Comparison of ENCODE assay signal across 8 mouse cellular contexts in the genomic region with DNA sequence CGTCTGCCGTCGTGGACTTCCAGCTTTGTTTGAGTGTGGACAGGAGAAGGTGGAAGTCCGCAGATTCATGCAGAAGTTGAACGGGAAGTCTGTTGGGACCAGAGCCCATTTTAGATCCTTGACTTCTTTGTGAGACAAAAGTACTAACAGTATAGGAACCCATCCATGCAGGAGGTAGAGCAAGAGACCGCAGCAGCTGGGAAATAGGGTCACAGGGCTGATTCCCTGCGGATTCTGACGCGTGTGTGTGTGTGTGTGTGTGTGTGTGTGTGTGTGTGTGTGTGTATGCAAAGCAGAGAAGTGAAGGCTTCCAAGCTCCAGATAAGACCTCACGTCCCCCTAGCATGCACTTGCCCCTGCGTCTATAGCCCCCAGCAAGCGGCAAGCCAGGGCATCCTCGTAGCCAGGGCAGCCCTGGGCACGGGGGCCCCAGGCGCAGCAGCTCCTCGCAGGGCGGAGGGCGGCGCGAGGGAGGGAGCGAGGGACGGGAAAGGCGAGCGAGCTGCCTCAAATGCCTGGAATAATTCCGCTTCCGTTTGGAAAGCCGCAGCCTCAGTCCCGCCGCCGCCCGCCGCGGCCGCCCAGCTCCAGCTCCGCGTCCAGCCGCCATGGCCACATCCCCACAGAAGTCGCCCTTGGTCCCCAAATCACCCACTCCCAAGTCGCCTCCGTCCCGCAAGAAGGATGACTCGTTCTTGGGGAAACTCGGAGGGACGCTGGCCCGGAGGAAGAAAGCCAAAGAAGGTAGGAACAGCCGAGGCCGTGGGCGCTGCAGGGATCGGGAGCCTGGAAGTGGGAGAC. TPM values are rescaled to one million over a fixed set of nuclear protein-coding genes. Genes with fewer than 3 reads are reported as not detected.
DNase-seq lines count a peak whose midpoint lies in the region; ATAC-seq lines count a peak whose summit lies in the region.

A gene (plus strand): TSS at position 149 of the 801 bp plus-strand sequence.

- no peaks in the 10 kb centered on the region for H3K9me3 ChIP-seq in embryonic facial prominence, embryonic 15.5 days (replicated peaks)
- no peaks in the 10 kb centered on the region for H3K9me3 ChIP-seq in limb, embryonic 15.5 days

- peak; percentile 82 for ATAC-seq in embryonic facial prominence, embryonic 15.5 days (ENCODE audit: insufficient number of reproducible peaks, low FRiP score, low TSS enrichment, low read depth)
- ATAC-seq in limb, embryonic 15.5 days (ENCODE audit: insufficient number of reproducible peaks, low FRiP score, low TSS enrichment, low read depth) = peak; percentile 86

- H3K27me3 ChIP-seq in embryonic facial prominence, embryonic 15.5 days = no peaks in the 10 kb centered on the region
- H3K27me3 ChIP-seq in limb, embryonic 15.5 days = no peaks in the 10 kb centered on the region

- peak within 1 kb of the TSS; percentile 65 for H3K4me3 ChIP-seq in embryonic facial prominence, embryonic 15.5 days (replicated peaks)
- peak within 1 kb of the TSS; percentile 71 for H3K4me3 ChIP-seq in limb, embryonic 15.5 days

- peak within 1 kb of the TSS; percentile 98 for H3K27ac ChIP-seq in embryonic facial prominence, embryonic 15.5 days (replicated peaks)
- H3K27ac ChIP-seq in limb, embryonic 15.5 days = peak within 1 kb of the TSS; percentile 98

- peaks cover 5% of the 10 kb centered on the region; the same call in 1 of the 2 replicates for H3K36me3 ChIP-seq in embryonic facial prominence, embryonic 15.5 days
- H3K36me3 ChIP-seq in limb, embryonic 15.5 days = no peaks in the 10 kb centered on the region

- peaks cover 27% of the 10 kb centered on the region for H3K4me1 ChIP-seq in embryonic facial prominence, embryonic 15.5 days
- H3K4me1 ChIP-seq in limb, embryonic 15.5 days = peaks cover 18% of the 10 kb centered on the region

- peak; percentile 70 for DNase-seq in ovary, adult 18-20 months (ENCODE audit: low spot score)
- DNase-seq in ovary, postnatal 10 days (ENCODE audit: low spot score) = no peak
- DNase-seq in heart, adult 8-10 months (ENCODE audit: low spot score) = peak; percentile 78
- peak; percentile 78 for DNase-seq in kidney, adult 9 months
- DNase-seq in neural tube, embryonic 10.5 days (ENCODE audit: extremely low spot score, low spot score) = peak; percentile 86
- peak; percentile 77 for DNase-seq in urinary bladder, postnatal 14 days (ENCODE audit: low spot score)

- WGBS in embryonic facial prominence, embryonic 15.5 days = 1% methylated on average over 45 of the region's 49 CpGs
- whole genome bisulfite sequencing in limb, embryonic 15.5 days = under 1% methylated on average over 46 of the region's 49 CpGs

- H3K9ac ChIP-seq in embryonic facial prominence, embryonic 15.5 days = peak within 1 kb of the TSS; percentile 69
- H3K9ac ChIP-seq in limb, embryonic 15.5 days = peak within 1 kb of the TSS; percentile 90

- peak within 1 kb of the TSS; percentile 84 for H3K4me2 ChIP-seq in embryonic facial prominence, embryonic 15.5 days (replicated peaks)
- peak within 1 kb of the TSS; percentile 85 for H3K4me2 ChIP-seq in limb, embryonic 15.5 days

RNA-seq across cellular contexts. Expression of the gene that starts here (rescaled TPM):
- polyA plus RNA-seq in embryonic facial prominence, embryonic 15.5 days (2015; fragmentation: Nextera tagmentation; extraction: Ambion mirVana) = 96.0 and 105 TPM in 2 replicates
- 10 to 100 TPM; 42.6 to 46.1 (median 44.5) TPM for total RNA-seq in heart, adult 8-10 months (2022)
- polyA plus RNA-seq in limb, embryonic 15.5 days (2015; fragmentation: Nextera tagmentation; extraction: Ambion mirVana) = 89.9 and 95.9 TPM in 2 replicates
